Mouse (Mus musculus): ENCODE data around the gene E2f1.

GRCm38 (mm10) chr2:154563612-154564170, 6.0 kb downstream of the E2f1 start:
- no peak for TF ChIP-seq POLR2A (IDR thresholded peaks at IDR 0.05; ENCODE audit: extremely low read depth, insufficient read depth, low read length)
- TF ChIP-seq CTCF (IDR thresholded peaks at IDR 0.05; ENCODE audit: extremely low read depth, insufficient read depth, low read length): no peak

All from cortical plate, adult 2 months (tissue).